Mouse (Mus musculus): Measurements from ENCODE around the gene Ptma. TPM values are rescaled to one million over a fixed set of nuclear protein-coding genes. Genes with fewer than 3 reads are reported as not detected.
A peak's percentile ranks its signal among the peaks of the same experiment; 100 is the strongest.
"Not testable (repeated sequence)": the region's sequence is repeated elsewhere in the genome, so short reads cannot be mapped to it uniquely, and the experiment has no call there.

Ptma gene
- total and polyA plus RNA-seq, 2 experiments from 2014 or later = 723 to 1,399 TPM

- Histone ChIP-seq H3K36me3 (ENCODE audit: insufficient read depth, low read length) (peaks cover 8% of the 10 kb centered on the region; the same call in 1 of the 2 replicates), H3K4me3 (ENCODE audit: low read length) (no peak overlapping the region), H3K9me3 (ENCODE audit: low read length) (no peaks in the 10 kb centered on the region), H3K27ac (no peak overlapping the region), H3K9ac (replicated peaks; ENCODE audit: low read length) (no peak overlapping the region), H3K4me2 (ENCODE audit: low read depth, low read length) (no peak overlapping the region), H3K4me1 (ENCODE audit: insufficient read depth, low read length) (peaks cover 8% of the 10 kb centered on the region), H3K27me3 (ENCODE audit: insufficient read depth, low read length) (no peaks in the 10 kb centered on the region)
- 69% methylated on average over 6 of the region's 6 CpGs for WGBS
- TF ChIP-seq CTCF (IDR thresholded peaks at IDR 0.05; ENCODE audit: low read depth) = peak; percentile 42
- ATAC-seq (peak; percentile 18; the same call in 1 of the 2 replicates), DNase-seq (ENCODE audit: low spot score) (peak; percentile 44)
Measured at GRCm38 (mm10) chr1:86533411-86534130, 7.0 kb downstream of the Ptma start.

GRCm38 (mm10) chr1:86538383-86538782 is 11.9 kb downstream of the Ptma start:
- H3K9me3 ChIP-seq (ENCODE audit: low read length) = no peaks in the 10 kb centered on the region
- no peak for ATAC-seq
- H3K9ac ChIP-seq (replicated peaks; ENCODE audit: low read length) = no peak overlapping the region
- peaks cover 15% of the 10 kb centered on the region for H3K36me3 ChIP-seq (ENCODE audit: insufficient read depth, low read length)
- no peaks in the 10 kb centered on the region for H3K4me1 ChIP-seq (ENCODE audit: insufficient read depth, low read length)
- H3K4me2 ChIP-seq (ENCODE audit: low read depth, low read length) = no peak overlapping the region
- peak; percentile 30 for DNase-seq (ENCODE audit: low spot score)
- WGBS = 59% methylated on average over 3 of the region's 3 CpGs
- TF ChIP-seq CTCF (IDR thresholded peaks at IDR 0.05; ENCODE audit: low read depth) = peak; percentile 54
- H3K4me3 ChIP-seq (ENCODE audit: low read length) = no peak overlapping the region
- no peaks in the 10 kb centered on the region for H3K27me3 ChIP-seq (ENCODE audit: insufficient read depth, low read length)
- no peak overlapping the region for H3K27ac ChIP-seq

- H3K4me2 ChIP-seq (ENCODE audit: low read depth, low read length); DNase-seq (ENCODE audit: low spot score); ATAC-seq; H3K27ac ChIP-seq; H3K9ac ChIP-seq (replicated peaks; ENCODE audit: low read length); H3K4me1 ChIP-seq (ENCODE audit: insufficient read depth, low read length); H3K4me3 ChIP-seq (ENCODE audit: low read length); H3K27me3 ChIP-seq (ENCODE audit: insufficient read depth, low read length); H3K9me3 ChIP-seq (ENCODE audit: low read length): not testable (repeated sequence)
- WGBS = 88% methylated on average over 12 of the region's 12 CpGs
- H3K36me3 ChIP-seq (ENCODE audit: insufficient read depth, low read length) = peaks cover 27% of the 10 kb centered on the region
Measured at GRCm38 (mm10) chr1:86539583-86539982, 13.1 kb downstream of the Ptma start.

- ATAC-seq (no peak), DNase-seq (ENCODE audit: low spot score) (no peak)
- 94% methylated on average over 2 of the region's 2 CpGs for WGBS
- Histone ChIP-seq H3K9me3 (ENCODE audit: low read length) (no peaks in the 10 kb centered on the region), H3K9ac (replicated peaks; ENCODE audit: low read length) (no peak overlapping the region), H3K27me3 (ENCODE audit: insufficient read depth, low read length) (no peaks in the 10 kb centered on the region), H3K4me1 (ENCODE audit: insufficient read depth, low read length) (no peaks in the 10 kb centered on the region), H3K27ac (no peak overlapping the region), H3K36me3 (ENCODE audit: insufficient read depth, low read length) (peaks cover 53% of the 10 kb centered on the region), H3K4me3 (ENCODE audit: low read length) (no peak overlapping the region), H3K4me2 (ENCODE audit: low read depth, low read length) (no peak overlapping the region)
- no peak for TF ChIP-seq CTCF (IDR thresholded peaks at IDR 0.05; ENCODE audit: low read depth)
Measured at GRCm38 (mm10) chr1:86542584-86542983, 16.1 kb downstream of the Ptma start.

GRCm38 (mm10) chr1:86546797-86547196 is 20.3 kb downstream of the Ptma start:
- H3K27ac ChIP-seq = no peak overlapping the region
- no peak overlapping the region for H3K9ac ChIP-seq (replicated peaks; ENCODE audit: low read length)
- no peak overlapping the region for H3K4me2 ChIP-seq (ENCODE audit: low read depth, low read length)
- no peak for TF ChIP-seq CTCF (IDR thresholded peaks at IDR 0.05; ENCODE audit: low read depth)
- H3K27me3 ChIP-seq (ENCODE audit: insufficient read depth, low read length) = no peaks in the 10 kb centered on the region
- peak; percentile 36 for DNase-seq (ENCODE audit: low spot score)
- WGBS = 31% methylated on average over 3 of the region's 3 CpGs
- ATAC-seq = peak; percentile 68
- no peaks in the 10 kb centered on the region for H3K4me1 ChIP-seq (ENCODE audit: insufficient read depth, low read length)
- peaks cover 49% of the 10 kb centered on the region for H3K36me3 ChIP-seq (ENCODE audit: insufficient read depth, low read length)
- no peak overlapping the region for H3K4me3 ChIP-seq (ENCODE audit: low read length)
- H3K9me3 ChIP-seq (ENCODE audit: low read length) = no peaks in the 10 kb centered on the region

- no peak overlapping the region for H3K27ac ChIP-seq
Measured at GRCm38 (mm10) chr1:86551299-86551698, 24.8 kb downstream of the Ptma start.

GRCm38 (mm10) chr1:86551877-86552276 is 25.4 kb downstream of the Ptma start:
- Histone ChIP-seq H3K9ac (replicated peaks; ENCODE audit: low read length) (no peak overlapping the region), H3K9me3 (ENCODE audit: low read length) (no peaks in the 10 kb centered on the region), H3K36me3 (ENCODE audit: insufficient read depth, low read length) (peaks cover 8% of the 10 kb centered on the region; the same call in 1 of the 2 replicates), H3K4me3 (ENCODE audit: low read length) (no peak overlapping the region), H3K27me3 (ENCODE audit: insufficient read depth, low read length) (no peaks in the 10 kb centered on the region), H3K4me1 (ENCODE audit: insufficient read depth, low read length) (no peaks in the 10 kb centered on the region), H3K27ac (no peak overlapping the region), H3K4me2 (ENCODE audit: low read depth, low read length) (no peak overlapping the region)
- 53% methylated on average over 2 of the region's 2 CpGs for WGBS
- ATAC-seq (no peak), DNase-seq (ENCODE audit: low spot score) (no peak)
- TF ChIP-seq CTCF (IDR thresholded peaks at IDR 0.05; ENCODE audit: low read depth) = no peak

More at GRCm38 (mm10) chr1:86551299-86551698, 24.8 kb downstream of the Ptma start:
- Histone ChIP-seq H3K4me1 (ENCODE audit: insufficient read depth, low read length) (no peaks in the 10 kb centered on the region), H3K4me3 (ENCODE audit: low read length) (no peak overlapping the region), H3K36me3 (ENCODE audit: insufficient read depth, low read length) (peaks cover 9% of the 10 kb centered on the region; the same call in 1 of the 2 replicates), H3K4me2 (ENCODE audit: low read depth, low read length) (no peak overlapping the region), H3K9ac (replicated peaks; ENCODE audit: low read length) (no peak overlapping the region), H3K9me3 (ENCODE audit: low read length) (no peaks in the 10 kb centered on the region), H3K27me3 (ENCODE audit: insufficient read depth, low read length) (no peaks in the 10 kb centered on the region)
- DNase-seq (ENCODE audit: low spot score) = no peak
- no peak for TF ChIP-seq CTCF (IDR thresholded peaks at IDR 0.05; ENCODE audit: low read depth)
- WGBS = 90% methylated on average over 4 of the region's 4 CpGs
- ATAC-seq = no peak

All from hindbrain, postnatal 0 days (tissue).